Mouse (Mus musculus) adipocyte (in vitro differentiated cells): Measurements from ENCODE around the gene Irf2bp2.

Experiments
- DNase-seq: peaks from one replicate; pipeline ENCODE4 v3.0.0-alpha.2; 2016; ENCODE audit warnings: low spot score

Irf2bp2 gene

GRCm38 (mm10) chr8:126586599-126587577 is 6.9 kb downstream of the Irf2bp2 start:
- peak; percentile 46 for DNase-seq

DNA sequence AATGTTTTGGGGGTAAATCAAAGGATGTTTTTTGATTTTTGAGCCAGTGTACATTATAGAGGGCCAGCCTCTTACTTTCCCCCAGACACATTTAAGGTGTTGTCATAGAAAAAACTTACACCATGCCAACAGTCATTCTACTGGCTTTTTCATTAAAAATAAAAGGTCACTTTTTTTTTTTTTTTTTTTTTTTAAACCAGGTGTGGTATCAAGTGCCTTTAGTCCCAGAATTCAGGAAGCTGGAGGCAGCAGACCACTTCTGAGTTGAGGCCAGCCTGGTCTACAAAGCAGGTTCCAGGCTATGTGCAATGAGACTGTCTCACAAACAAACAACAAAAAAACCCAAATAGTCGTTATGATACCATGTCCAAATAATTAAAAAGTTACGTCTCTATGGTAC is 7.7 kb downstream of the Irf2bp2 start:
- no peak for DNase-seq

GRCm38 (mm10) chr8:126585561-126586031 is 8.2 kb downstream of the Irf2bp2 start:
- DNase-seq = no peak

GRCm38 (mm10) chr8:126584844-126585231 is 8.9 kb downstream of the Irf2bp2 start:
- no peak for DNase-seq

DNA sequence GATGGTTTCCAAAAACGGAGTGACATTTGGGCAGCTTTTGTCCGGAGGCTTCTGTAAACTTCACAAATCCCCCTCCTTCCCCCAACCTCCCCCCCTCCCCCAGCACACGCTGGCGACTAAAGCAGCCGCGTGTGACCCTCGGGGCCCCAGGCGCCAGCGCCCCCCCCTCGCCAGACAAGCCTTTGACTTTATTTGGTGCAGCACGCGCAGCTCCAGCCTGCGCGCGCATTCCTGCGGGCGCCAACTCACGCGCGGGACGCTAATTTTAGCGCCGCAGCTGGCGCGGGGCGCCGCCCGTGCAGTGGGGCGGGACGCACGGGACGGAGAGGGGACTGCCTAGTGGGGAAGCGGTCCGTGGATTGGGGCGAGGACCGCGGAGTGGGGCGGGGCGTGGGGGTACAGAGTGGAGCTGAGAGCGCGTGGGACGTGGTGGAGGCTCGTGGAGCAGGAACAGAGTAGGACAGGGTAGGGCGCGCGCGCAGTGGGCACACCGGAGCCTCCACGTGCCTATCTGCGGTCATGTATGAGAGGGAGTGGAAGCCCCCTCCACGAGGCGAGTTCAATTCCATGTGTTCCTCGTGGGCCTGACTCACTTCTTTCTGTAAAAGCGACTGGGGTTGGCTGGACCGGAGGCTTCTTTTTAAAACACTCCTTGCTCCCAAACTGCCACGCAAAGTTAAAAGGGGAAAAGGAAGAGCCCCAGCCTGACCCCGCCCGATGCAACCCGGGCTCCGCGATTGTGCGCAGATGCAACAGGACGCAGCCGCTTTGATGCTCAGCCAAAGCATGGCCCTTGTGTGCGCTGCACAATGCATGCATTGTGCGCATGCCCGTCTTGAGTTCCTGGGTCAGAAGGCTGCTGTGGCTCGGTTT is 9.6 kb downstream of the Irf2bp2 start:
- DNase-seq = no peak

DNA sequence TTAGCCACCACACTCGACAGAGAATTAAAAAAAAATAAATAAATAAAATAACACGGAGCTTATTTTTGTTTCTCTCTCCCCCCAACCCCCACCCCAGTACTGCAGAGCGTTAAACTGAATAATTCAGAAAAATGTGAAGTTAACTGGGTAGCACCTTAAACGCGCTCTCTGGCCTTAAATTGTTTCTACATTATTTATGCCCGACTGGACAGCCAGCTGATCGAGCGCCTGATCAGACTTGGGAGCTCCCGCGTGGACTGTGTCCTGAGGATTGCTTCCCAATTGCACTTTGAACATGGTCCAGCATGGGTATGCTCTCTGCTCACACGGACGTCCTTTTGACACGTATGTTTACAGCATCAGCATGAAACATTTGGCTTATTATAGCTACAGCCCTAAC is 10.3 kb downstream of the Irf2bp2 start:
- no peak for DNase-seq

- no peak for DNase-seq
Measured at GRCm38 (mm10) chr8:126583018-126583417, 10.8 kb downstream of the Irf2bp2 start.

DNA sequence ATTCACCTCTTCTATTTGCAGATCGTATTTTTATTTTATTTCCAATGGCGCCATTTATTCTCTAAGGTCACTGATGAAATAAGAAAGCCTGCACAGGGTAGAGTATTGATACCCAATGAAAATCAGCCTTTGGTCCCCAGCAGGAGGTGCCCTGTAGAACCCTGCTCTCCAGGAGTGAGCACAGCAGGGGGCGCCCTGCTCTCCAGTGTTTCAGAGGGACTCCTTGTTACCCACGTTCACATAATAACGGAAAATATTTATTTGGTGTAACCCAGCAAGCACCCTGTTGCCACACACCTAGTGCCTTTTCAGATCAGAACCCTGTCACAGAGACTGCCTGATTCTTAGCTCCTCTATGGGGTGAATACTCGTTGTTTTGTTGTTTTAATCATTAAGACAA is 11.3 kb downstream of the Irf2bp2 start:
- DNase-seq = peak; percentile 26

- DNase-seq = no peak
Measured at GRCm38 (mm10) chr8:126581662-126582061, 12.1 kb downstream of the Irf2bp2 start.

DNA sequence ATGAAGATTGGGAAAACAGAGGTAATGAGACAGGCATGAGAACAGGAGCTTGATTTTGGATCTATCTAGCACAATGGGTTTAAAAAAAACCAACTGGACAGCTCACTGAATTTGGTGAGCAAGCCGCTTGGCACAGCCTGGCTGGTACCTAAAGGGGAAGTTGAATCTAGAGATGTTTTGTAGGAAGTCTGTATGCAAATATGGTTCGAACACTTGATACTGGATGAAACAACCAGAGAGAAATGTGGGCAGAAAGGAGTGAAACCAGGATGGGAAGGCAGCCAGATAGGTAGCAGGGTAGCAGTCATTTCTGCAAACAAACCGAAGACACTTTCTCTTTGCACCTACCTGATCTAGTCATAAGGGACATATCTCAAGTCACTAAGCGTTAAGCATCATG is 13.0 kb downstream of the Irf2bp2 start:
- DNase-seq = no peak

GRCm38 (mm10) chr8:126580086-126580485 is 13.7 kb downstream of the Irf2bp2 start:
- DNase-seq = no peak

DNA sequence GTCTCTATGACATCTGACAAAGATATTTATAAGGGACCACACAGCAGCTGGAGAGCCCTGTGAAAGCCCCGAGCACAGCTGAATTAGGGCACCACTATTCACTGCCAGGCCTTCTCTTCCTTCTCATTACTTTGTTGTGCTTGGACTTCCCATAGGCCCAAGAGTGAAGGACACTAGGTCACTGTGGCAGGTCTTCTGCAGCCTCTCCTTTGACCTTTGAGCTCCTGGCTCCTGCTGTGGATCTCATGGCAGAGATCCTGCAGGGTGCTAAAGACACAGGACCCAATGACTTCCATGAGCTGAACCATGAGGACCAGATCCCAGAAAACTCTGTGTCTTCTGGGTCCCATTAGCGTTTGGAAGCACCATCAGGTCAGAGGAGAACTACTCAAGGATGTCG is 15.1 kb downstream of the Irf2bp2 start:
- no peak for DNase-seq

GRCm38 (mm10) chr8:126576919-126577318 is 16.9 kb downstream of the Irf2bp2 start:
- no peak for DNase-seq

DNA sequence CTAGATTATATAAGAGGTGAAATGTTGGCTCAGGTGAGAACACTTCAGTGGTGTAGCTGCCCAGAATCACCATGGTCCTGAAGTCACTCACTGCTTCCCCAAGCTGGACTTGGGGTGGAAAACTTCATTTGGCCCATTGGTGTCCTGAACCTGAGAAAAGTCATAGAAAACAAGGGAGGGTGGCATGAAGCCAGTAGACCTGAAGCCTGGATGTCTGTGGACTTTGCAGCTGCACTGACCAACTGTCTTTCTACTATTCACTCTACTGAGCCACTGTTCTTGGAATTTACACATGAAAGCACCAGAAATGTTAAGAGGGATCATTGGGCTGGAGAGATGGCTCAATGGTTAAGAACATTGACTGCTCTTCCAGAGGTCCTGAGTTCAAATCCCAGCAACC is 17.7 kb downstream of the Irf2bp2 start:
- DNase-seq = no peak

GRCm38 (mm10) chr8:126574882-126575637 is 18.7 kb downstream of the Irf2bp2 start:
- no peak for DNase-seq

DNA sequence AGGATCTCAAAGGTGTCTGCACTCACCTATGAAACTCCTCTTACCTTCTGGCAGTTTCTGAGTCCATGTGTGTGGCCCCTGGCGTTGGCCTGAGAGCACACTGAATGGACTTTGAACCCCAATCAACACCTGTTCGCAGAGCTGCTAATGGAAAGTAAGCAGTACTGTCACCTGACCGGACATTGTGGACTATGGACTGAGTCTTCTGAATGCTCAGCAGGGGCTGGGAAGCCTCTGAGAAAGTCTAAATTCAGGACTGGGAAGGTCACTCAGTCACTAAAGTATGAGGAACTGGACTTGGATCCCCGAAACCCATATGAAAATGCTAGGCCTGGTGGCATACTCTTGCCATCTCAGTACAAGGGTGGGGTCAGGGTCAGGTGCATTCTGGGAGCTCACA is 19.9 kb downstream of the Irf2bp2 start:
- no peak for DNase-seq

DNA sequence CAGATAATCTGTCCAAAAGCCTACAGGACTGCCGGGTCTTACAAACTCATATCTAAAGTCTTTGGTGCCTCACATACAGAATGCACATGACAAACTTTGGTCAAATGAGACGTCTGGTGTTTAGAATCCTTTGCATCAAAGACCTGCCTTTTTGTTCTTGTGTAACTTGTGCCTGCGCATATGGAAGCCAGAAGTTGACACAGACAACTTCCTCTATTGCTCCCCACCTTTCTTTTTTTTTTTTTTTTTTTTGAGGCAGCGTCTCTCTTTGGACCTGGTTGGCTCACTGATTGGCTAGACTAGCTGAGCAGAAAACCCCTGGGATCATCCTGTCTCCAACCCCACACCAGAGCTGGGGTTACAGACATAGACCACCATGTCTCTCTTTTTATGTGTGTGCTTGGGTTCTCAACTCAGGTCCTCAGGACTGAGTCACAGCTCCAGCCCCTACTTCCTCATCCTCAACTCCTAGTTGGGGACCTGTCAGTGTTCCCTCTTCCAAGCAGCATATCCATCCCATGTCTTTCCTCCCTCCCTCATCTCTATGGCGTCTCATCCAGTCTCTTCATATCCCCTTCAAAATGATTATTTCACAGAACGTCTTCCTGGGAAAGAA is 20.6 kb downstream of the Irf2bp2 start:
- DNase-seq = no peak

GRCm38 (mm10) chr8:126571065-126571660 is 22.6 kb downstream of the Irf2bp2 start:
- no peak for DNase-seq

- DNase-seq = no peak
Measured at GRCm38 (mm10) chr8:126570521-126571040, 23.2 kb downstream of the Irf2bp2 start.

GRCm38 (mm10) chr8:126570046-126570445 is 23.7 kb downstream of the Irf2bp2 start:
- DNase-seq = no peak

GRCm38 (mm10) chr8:126569638-126570037 is 24.1 kb downstream of the Irf2bp2 start:
- peak; percentile 33 for DNase-seq
